Mouse (Mus musculus): ENCODE data around the gene Bmx.

Gene Bmx

GRCm38 (mm10) chrX:164258057-164258456, at the start of gene Bmx:
TSS of gene Bmx (minus strand) at chrX:164258193.
- DNase-seq: no peak

- DNase-seq: no peak
Observed at GRCm38 (mm10) chrX:164306250-164306649, 48.3 kb upstream of the Bmx start.

DNA sequence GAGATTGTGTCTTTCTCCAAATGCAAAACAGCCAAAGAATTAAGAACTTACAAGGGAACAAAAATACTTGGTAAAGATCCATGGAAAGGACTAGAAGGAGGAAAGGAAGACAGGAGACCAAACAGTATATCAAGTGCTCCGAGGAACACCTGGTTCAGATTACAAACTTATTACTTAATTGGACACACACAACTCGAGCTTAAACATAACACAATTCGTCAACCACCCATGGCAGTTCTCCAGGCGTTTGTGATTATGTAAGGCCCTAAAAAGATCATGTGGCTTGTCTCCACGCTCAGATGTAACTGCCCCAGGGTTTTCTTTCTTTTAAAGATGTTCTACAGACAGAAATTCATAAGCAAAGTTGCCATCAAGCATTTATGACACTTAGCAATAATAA, 33.2 kb upstream of the Bmx start:
- no peak for DNase-seq

- no peak for DNase-seq
Observed at GRCm38 (mm10) chrX:164287077-164287476, 29.1 kb upstream of the Bmx start.

DNA sequence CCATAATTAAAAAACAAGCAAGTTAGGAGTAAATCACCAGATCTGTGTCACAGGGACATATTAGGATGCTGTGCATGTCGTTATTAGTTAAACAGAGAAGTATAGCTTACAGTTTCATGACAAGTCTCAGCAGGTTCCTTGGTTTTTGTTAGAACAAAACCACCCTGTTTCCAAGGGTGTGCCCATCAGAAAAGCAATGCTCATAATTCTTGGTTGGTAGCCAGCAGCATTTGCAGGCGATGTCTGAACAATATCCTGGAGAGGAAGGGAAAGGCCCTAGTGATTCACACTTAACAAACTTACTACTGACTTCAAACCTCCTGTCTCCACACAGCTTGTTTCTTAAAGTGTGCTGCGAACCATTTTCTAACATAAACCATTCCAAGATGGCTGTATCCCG, 25.8 kb upstream of the Bmx start:
- no peak for DNase-seq

DNA sequence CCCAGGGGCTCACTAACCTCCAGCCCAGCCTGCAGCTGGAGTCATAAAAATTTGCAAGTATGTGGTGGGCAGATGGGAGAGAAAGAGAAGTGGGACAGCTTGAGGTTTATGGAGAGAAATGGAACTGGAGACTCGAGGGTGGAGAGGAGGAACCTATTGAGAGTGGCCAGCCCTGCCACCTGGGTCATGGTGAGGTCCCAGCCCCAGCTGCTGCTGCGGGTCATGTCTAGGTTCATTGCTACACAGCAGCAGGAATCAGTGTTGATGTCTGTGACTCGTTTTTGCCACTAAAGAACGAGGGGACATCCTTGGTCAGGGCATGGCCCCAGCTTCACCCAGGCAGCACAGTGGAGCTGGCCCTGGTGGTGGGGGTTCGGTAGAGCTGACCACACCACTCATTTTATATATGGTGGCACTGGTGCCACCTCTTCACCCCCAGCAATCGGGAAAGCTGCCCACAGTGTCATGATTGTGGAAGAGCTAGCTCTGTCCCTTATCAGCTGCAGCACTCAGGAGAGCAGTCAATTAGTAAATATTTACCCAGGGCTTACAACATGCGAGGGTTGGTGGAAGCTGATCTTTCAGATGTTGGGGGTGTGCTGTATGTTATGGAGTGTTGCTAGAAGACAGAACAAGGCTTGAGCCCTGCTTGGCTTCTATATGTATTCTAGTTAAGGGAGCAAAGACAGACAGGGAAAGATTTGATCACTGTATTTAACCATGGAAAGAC, 23.1 kb upstream of the Bmx start:
- DNase-seq: no peak

DNA sequence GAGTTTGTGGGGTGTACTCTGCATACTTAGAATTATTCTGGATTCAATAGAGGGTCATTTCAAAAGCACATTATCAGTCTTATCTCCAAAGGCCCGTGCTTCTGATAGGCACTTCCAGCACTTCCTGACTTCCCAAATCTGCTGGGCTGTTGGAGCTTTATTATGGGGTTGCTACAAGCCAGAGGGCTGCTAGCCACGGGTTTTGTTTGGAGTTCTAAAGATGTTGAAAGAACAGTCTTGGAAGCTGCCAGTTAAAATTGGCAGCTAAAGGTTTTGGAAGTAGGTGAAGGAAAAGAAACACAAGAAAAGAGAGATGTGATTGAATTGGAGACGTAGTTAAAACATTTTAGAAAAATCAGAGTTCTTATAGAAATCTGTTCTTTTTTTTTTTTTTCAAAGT, 17.5 kb upstream of the Bmx start:
- no peak for DNase-seq

- DNase-seq: no peak
Observed at GRCm38 (mm10) chrX:164270603-164271002, 12.6 kb upstream of the Bmx start.

- DNase-seq: peak in 1 of 2 experiments; percentile 11
Observed at GRCm38 (mm10) chrX:164269285-164269761, 11.3 kb upstream of the Bmx start, which contains the start of gene Pir. TSS of gene Pir (plus strand) at chrX:164269371.

DNA sequence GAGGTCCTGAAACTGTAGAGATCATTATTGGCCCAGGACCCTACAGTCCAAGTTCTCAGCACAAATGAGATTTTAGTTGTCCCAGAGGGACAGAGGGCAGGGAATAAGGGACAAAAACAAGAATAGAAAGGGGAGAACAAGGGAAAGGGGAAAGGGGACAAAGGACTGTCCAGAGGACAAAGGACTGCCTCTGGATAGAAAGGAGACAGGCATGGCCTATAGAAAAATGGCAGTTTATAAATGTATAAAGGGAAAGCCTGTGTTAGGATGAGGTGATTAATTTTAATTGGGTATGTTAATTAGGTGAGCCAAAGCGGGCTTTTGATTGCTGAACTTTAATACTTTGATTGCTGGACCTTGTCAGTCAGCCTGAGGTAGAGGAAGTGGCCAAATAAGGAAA, 6.9 kb upstream of the Bmx start:
- DNase-seq: no peak

DNA sequence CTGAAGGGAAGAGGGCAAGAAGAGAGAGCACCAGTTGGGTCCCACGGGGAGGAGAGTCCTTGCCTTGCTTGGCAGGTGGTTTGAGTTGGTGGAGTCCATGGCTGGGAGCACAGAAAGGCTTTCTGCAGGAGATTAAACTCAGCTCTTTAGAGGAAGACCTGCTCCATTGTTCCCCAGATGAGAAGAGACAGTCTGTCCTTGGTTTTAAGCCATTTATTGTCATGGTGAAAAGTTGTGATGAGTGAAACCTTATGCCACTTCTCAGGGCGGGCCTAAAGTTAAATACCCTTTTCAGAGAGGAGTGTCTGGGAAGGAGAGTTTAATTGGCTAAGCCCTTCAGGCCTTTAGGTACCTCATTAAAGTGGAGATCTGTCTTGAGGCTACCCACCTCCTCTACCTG, 4.3 kb upstream of the Bmx start:
- no peak for DNase-seq

- DNase-seq: no peak
Observed at GRCm38 (mm10) chrX:164258662-164259061, 669 bp upstream of the Bmx start.

DNA sequence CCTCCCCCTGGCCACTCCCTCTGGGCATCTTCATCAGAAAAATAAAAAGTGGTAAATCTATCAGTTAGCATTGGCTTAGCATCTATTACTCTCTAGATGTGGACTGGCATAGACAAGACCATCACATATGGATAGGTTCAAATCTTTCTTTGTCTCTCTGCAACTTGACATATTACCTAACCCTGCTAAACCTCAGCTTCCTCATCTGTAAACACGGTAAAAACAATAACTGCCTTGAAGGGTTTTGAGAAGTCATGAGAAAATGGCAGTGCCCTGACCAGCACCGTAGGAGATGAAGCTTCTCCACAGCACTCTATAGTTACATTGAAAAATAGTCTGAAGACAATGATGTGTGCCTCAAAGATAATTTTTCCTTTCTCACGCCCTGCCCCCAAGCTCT, 1.5 kb downstream of the Bmx start:
- DNase-seq: no peak

DNA sequence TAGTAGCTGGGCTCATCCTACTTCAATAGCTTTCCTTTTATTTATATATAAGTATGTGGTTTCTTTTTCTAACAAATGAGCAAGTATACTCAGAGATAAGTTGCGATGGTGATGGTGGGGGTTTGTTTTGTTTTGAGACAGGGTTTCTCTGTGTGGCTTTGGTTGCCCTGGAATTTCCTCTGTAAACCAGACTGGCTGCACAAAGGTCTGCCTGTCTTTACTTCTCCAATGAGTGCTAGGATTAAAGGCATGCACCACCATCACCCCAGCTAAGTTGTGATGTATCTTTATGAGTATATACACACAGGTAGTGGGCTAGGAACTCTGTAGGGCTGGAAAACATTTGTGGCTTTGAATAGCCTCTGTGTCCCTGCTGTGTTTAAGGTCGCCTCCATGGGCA, 11.3 kb downstream of the Bmx start:
- DNase-seq: no peak

- no peak for DNase-seq
Observed at GRCm38 (mm10) chrX:164245714-164246113, 12.3 kb downstream of the Bmx start.

DNA sequence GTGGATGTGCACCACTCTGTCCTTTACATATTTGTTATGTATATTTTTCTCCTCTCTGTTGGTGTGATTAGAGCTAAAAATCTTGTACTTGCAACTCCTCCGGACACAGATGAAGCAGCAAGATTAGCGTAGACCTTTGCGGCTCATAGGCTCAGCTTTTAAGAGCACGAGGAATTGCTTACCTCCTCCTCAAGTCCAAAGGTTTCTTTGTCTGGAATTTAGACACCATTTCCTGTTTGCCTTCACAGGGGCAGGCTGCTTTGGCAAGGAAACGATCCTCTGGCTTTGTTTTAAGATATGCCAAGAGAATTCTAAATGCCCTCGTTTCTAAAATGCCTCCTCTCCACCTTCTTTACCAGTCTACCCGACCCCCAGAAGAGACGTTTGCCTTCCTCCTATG, 24.6 kb downstream of the Bmx start:
- no peak for DNase-seq

DNA sequence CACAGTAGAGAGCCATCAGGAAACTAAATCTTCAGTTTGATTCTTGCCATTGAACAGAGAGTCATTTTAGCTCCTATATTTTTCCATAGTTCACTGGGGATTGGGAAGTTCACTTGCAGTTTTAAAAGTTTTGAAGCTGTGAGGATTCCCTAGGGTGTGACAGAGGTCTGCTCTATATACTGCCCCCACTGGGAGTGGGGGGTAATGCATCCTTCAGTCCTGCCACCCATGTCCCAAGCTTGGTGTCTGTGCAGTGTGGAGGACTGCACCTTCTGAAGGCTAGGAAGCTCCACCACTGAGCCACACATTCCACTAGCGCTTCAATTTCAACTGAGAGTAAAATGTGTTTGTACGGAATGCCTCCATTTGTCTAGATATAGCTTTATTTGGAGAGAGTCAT, 36.0 kb downstream of the Bmx start:
- peak; percentile 6 for DNase-seq

DNA sequence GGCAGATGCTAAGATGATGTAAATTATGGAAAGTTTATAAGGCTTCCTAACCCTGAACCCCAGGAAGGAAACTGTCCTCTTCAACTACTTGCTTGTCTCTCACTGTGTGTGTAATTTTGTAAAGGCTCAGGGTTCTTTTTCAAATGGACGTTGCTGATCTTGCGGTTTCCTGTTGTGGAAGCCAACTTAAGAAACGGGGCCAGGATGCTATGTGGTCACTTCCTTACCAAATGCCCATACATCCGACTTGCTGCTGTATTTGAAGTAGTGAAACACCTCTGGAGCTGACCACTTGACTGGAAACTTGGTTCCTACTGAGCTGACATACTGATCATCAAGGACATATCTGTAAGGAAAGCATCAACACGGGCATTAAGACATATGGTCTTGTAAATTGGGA, 57.4 kb downstream of the Bmx start:
- DNase-seq: no peak

GRCm38 (mm10) chrX:164197679-164198078, 60.3 kb downstream of the Bmx start:
- no peak for DNase-seq

- DNase-seq: no peak
Observed at GRCm38 (mm10) chrX:164189880-164190279, 68.1 kb downstream of the Bmx start.

- DNase-seq: peak in 1 of 2 experiments; percentile 2
Observed at GRCm38 (mm10) chrX:164183844-164184243, 74.1 kb downstream of the Bmx start.

DNA sequence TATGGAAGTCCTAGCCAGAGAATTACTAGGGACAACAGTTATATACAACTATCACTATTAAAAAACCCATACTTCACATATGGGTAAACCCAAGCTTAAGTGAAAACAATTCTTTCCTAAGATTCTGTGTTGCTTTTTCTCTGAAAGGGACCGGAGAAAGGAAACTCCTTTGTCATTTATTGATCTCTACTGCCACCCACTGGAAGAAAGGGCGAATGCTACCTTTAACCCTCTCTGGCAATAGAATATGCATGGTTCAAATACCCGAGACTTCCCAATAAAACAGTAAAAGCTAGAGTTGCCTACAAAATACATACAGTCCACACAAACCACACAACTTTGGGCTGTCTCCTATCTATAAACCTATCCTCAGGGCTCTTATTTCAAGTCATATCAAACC, 78.2 kb downstream of the Bmx start:
- peak; percentile 3 to 16 for DNase-seq

DNA sequence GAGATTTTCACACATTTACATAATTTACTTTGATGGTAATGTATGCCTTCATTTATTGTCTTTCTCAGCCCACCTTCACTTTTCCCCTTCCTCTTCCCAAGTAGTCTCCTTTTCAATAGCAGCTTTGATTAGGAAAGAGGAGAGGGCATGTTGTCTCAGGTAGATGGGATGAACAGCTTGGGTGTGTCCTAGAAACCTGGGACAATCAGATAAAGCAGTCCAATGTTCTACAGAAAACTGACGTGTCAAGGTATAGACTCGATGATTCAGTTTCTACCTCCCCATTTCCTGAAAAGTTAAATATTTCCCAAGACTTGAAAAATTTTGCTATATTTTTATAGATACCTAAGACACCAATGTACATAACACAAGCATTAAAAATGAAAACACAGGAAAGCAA, 79.1 kb downstream of the Bmx start:
- no peak for DNase-seq

- no peak for DNase-seq
Observed at GRCm38 (mm10) chrX:164175780-164176179, 82.2 kb downstream of the Bmx start.

DNA sequence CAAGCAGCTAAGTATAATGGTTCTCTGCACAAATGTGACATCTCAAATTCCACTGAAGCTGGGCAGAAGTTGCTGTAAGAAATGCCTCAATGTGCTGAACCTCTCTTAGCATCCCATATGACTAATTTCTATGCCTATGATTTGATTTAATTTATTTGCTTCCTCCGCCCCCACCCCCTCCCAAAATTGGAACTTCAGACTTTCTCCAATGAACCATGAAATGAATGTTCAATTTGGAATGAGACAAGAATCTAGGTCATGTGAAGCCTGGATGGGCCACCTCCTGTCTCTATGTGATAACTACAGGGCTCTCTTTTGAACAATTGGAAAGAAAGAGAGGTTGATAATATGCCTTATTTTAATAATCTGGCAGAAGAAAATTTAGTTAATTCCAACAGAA, 82.7 kb downstream of the Bmx start:
- no peak for DNase-seq

All from thymus, postnatal 36 days (tissue).